Mouse (Mus musculus) heart, postnatal 25 days (tissue): ENCODE measurements around the gene Specc1l. TPM values are rescaled to one million over a fixed set of nuclear protein-coding genes. Genes with fewer than 3 reads are reported as not detected.
"Not testable (repeated sequence)": the region's sequence is repeated elsewhere in the genome, so short reads cannot be mapped to it uniquely, and the experiment has no call there.

Experiments
- DNase-seq: peaks from one replicate; pipeline ENCODE4 v3.0.0; 2022; ENCODE audit warnings: low spot score
- intact Hi-C: fragments of 180-260 bp; cut with DNase I; formaldehyde crosslinking; loops from one replicate; pipeline ENCODE4 v1.15.1; 2025
- total RNA-seq, 2 experiments: library from RNA; stranded (reverse); gene quantifications; 2 replicates each; pipeline ENCODE4 v1.2.3; 2021

Specc1l gene
- total RNA-seq, 2 experiments from 2014 or later, result 38.5 to 39.5 TPM

- no peak for DNase-seq
- intact Hi-C loops, result no loop called here
These were observed 49.4 kb downstream of the Specc1l start for GRCm38 (mm10) chr10:75261268-75261667.

DNA sequence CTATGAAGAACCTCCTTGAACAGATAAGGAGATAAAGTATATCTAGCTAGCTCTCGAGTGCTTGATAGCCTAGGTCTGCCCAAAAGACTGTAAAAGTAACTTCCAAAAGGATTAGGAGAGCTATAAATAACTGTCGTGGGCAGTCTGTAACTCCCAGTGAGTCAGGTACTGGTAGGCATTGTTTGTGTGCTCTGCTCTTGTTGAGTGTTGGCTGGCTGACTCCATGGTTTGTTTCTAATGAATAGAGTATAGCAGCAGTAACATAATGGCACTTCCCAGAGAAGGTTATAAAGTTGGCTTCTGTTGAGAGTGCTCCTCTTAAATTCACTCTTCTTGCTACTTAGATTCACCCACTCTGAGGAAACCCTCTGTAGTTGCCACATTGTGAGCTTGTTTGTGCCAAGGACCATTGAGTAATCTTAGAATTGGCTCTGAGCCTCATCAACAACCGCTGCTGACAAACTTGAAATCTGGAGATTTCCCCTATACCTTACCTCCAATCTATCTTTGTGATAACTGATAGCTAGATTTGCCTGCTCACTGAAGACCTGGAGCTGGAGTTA lies 53.2 kb downstream of the Specc1l start:
- no peak for DNase-seq
- intact Hi-C loops, result no loop called here

GRCm38 (mm10) chr10:75273020-75273419 lies 61.1 kb downstream of the Specc1l start:
- intact Hi-C loops, result no loop called here

DNA sequence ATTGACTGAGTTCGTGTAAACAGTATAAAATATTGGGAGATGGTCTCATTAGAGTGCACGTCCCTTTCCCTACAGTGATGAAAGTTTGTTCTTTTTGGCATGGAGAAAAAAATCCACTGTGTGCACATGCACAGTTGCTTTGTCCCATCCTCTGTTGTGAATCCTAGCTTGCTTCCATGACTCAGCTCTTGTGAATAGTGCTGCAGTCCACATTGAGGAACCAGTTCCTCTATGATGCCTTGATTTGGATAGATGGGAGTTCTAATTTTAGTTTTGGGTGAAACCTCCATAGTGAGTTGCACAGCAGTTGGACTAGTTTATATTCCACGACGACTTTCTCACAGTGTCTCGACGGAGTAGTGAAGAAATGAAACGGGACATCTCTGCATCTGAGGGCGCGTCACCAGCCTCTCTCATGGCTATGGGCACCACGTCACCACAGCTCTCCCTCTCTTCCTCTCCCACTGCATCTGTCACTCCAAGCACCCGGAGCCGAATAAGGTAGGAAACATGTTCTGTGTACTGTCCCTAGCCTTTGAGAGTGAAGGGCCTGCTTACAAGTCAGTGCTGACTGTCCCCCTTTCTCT lies 64.6 kb downstream of the Specc1l start:
- intact Hi-C loops, result loop anchor here (2.0 to 5.0 kb wide), 3 partner anchors 41 to 160 kb away; partner anchors contain the start of gene Adora2a
- DNase-seq, result no peak

More at GRCm38 (mm10) chr10:75273020-75273419, 61.1 kb downstream of the Specc1l start:
- DNase-seq, result no peak

DNA sequence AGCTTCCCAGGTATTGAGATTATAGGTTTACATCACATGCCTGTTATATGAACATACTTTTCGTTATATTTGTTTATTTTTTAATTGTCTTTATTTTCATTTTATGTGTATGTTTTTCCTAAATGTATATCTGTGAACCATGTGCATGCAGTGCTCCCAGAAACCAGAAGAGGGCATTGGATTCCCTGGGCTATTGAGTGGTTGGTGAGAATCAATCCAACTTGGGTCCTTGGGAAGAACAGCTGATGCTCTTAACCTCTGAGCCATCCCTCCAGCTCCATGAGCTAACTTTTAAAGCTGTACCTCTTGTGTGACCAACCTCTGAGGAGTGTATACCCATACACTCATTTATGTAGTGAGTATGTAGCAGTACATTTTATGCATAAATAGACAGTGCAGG lies 65.6 kb downstream of the Specc1l start:
- intact Hi-C loops, result loop anchor here (2.0 to 5.0 kb wide), 3 partner anchors 40 to 159 kb away; partner anchors contain the start of gene Adora2a

GRCm38 (mm10) chr10:75282648-75283047 lies 70.8 kb downstream of the Specc1l start:
- DNase-seq, result no peak
- intact Hi-C loops, result no loop called here

More for the DNA sequence above, 65.6 kb downstream of the Specc1l start:
- no peak for DNase-seq

DNA sequence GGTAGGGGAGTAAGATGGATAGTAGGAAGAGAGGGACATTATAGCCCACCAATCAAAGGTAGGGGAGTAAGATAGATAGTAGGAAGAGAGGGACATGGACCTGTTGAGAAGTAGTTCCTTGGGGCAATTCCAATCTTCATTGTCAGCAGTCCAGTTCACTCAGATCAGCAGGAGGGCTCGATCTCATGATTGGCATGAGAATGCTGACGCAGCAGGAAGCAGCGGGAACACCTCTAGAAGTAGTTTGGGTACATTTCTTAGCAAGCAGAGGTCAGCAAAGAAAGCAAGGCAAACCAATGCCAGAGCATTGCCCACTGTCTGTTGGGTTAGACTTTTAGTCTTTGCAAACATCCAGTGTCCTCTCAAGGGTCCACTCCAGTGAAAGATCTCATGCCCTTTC lies 71.9 kb downstream of the Specc1l start:
- no peak for DNase-seq
- intact Hi-C loops, result no loop called here

DNA sequence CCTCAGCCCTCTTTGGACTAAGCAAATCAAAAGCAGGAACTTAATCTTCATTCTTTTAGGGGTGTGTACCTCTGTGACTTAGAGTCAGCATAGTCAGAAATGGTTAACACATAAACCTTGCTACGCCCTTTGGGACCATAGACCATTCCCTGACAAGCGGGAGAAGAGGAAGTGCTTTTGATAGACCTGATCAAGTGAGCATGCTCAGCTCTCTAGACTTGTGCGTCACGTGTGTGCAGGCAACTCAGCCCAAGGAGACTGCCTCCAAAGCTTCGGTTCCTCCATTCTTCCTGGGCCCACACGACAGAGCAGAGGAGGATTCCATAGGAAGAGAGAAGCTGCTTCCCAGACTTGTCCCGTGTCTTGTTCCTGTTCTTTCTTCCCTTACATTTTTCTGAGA lies 76.7 kb downstream of the Specc1l start:
- intact Hi-C loops, result no loop called here
- no peak for DNase-seq

- intact Hi-C loops, result no loop called here
- DNase-seq, result no peak
These were observed 77.5 kb downstream of the Specc1l start for GRCm38 (mm10) chr10:75289392-75289791.

DNA sequence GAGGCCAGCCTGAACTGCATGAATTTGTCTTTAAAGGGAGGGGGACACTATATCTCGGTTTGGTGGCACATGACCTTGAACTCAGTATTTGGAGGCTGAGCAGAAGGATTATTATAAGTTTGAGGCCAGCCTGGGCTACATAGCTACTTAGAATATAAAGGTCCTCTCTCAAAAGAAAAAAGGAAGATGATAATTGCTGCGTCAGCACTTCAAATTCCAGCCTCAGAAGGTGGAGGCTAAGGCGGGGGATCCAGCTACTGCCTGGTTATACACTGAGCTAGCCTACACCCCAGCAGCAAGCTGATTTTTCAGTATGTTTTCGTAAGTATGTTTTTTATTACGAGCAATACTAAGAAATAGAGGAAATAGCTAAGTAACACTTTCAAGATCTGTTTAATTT lies 78.8 kb downstream of the Specc1l start:
- intact Hi-C loops, result no loop called here
- no peak for DNase-seq

DNA sequence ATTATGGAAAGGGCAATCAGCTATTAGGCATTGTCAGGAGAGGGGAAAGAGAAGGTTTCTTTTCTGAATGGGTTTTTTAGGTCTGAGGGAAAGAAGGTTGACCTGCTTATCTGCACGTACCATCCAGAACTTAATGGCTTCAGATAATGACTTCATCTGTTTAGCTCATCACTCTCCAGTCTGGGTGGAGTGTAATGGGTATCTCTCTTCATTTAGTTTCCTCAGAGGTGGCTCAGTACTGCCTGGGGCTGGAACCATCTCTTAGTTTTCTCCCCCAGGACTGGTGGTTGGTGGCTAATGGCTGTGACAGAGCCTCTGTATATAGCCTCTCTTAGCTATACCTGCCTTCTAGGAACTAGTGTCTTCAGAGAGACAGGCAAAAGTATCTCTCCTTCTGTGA lies 79.5 kb downstream of the Specc1l start:
- DNase-seq, result no peak

DNA sequence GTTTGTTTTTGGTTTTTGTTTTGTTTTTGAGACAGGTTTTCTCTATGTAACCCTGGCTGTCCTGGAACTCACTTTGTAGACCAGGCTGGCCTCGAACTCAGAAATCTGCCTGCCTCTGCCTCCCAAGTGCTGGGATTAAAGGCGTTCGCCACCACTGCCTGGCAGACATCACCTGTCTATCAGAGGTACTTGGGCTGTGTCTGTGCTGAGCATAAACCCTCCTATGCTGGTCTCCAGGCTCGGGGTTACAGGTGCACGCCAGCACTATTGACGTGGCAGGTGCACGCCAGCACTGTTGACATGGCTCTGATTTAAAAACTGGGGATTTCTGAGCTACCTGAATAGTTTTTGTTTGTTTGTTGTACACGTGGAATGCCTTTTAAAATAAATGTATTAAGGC lies 80.3 kb downstream of the Specc1l start:
- intact Hi-C loops, DNase-seq: not testable (repeated sequence)

More for the DNA sequence above, 79.5 kb downstream of the Specc1l start:
- intact Hi-C loops, result no loop called here

DNA sequence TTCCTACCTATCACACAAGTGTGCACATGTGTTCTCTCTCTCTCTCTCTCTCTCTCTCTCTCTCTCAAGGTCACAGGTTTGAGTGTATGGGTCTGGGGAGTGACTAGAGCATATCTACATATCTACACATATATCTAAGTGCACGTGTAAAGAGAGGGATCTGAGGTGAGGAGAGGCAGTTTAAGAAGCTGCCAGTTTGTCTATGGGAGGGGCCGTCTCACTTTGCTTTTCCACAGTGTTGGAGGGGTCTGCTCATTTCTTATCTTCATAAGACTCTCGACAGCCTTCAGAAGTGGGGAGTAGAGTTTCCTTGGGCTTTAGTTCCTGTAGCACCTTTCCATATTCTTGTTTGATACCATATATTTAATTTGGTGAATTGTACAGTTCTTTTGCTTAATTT lies 81.4 kb downstream of the Specc1l start:
- DNase-seq, result no peak
- intact Hi-C loops, result no loop called here

- intact Hi-C loops, result no loop called here
- no peak for DNase-seq
These were observed 82.5 kb downstream of the Specc1l start for GRCm38 (mm10) chr10:75294362-75294761.

DNA sequence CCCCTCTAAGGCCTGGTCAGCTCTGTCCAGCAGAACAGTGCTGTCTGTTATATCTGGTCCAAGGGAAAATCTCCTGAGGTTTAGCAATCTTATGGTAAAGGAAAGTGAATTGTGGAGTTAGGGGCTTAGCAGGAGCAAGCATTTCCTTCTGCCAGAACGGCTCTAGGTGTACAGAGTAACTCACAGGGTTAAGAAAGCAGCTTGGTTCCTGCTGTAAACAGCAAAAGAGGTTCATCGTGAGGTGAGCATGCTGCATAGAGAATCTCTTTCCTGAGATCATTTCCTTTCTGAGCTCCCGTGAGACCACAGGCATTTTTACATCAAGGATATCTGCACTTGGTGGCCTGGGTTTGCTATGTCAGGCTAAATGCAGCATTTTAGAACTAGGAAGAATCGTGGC lies 83.1 kb downstream of the Specc1l start:
- no peak for DNase-seq
- intact Hi-C loops, result no loop called here

DNA sequence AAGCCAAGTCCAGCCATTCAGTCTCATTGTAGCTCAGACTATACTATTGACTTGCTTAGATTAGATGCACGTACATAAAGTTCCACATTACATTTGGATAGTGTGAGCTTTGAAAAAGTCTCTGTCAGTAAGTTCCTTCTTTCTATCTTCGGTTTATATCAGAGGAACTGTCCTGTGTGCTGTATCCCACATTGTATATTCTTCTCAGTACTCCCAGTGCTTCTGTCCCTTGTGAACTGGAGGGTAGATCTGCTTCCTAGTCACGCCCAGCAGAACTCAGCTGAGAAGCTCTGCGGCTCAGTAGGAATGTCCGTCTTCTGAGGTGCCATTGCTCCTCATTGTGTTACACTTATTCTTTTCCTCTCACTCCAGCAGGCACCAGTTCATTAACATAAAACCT lies 86.7 kb downstream of the Specc1l start:
- no peak for DNase-seq
- intact Hi-C loops, result no loop called here

DNA sequence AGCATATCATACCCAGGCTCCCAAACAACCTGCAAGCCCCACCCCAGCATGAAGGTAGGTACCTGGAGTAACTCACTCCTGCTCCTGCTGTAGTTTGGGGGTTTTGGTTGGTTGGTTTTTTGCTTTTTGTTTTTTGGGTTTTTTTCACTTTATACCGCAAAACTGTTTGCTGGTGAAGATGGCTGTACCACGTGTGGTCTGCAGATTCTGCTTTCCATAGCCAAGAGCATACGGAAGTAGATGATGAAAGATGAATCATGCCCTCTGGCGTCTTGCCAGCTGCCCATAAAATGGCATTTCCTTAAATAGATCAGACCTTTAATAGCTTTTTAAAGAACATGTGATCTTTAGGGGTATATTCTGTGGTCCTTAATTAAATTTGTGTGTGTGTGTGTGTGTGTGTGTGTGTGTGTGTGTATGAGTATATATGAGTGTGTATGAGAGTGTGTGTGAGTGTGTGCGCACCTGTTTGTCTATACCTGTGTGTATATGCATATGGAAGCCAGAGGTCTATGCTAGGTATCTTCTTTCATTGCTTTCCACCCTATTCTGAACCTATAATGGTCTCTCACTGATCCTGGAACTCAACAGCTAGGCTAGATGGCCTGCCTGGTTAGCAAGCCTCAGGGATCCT lies 88.0 kb downstream of the Specc1l start:
- DNase-seq, result no peak
- intact Hi-C loops, result no loop called here

- DNase-seq, result no peak
- intact Hi-C loops, result no loop called here
These were observed 89.4 kb downstream of the Specc1l start for GRCm38 (mm10) chr10:75301195-75301806.

DNA sequence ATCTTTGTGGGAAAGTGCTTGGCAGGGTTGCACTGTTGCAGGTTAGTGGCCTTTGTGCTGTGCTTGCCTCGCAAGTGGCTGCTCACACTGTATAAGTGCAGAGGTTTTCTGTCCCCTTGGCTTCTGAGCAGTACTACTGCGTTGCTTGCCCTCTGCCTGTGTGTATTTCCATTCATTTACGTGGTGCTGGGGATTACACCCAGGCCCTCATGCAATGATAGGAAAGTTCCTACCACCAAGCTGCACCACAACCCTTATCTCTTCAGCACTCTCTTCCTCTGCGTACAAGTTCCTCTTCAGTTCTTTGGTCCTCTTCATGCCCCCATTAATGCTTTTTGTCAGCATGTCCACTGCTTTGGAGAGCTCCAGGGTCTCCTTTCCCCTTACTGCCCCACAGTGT lies 90.1 kb downstream of the Specc1l start:
- no peak for DNase-seq
- intact Hi-C loops, result no loop called here

DNA sequence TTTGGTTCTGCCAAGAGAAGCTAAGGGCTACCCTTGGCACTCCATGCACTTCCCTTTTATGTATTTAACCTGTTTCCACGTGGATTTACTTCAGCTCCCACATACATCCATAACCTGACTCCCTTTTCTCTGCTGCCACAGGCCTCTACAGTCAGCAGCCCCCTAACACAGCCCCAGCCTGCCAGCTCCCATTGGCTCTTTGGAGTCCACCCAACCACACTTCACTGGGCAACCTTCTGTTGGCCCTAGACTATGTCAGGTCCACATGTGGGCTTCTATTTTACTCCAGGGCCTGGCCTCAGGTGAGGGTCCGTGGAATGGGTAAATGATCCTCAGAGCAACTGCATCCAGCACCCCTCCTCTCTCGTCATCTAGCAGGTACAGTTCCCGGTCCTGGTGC lies 90.7 kb downstream of the Specc1l start:
- intact Hi-C loops, result no loop called here
- no peak for DNase-seq
